Mouse (Mus musculus) stomach, postnatal 0 days (tissue): Measurements from ENCODE around the gene Dscam. TPM values are rescaled to one million over a fixed set of nuclear protein-coding genes. Genes with fewer than 3 reads are reported as not detected.

Source experiments
- ATAC-seq: fragments of 200-750 bp; cut with Nextera tagmentation; 2 replicates; pipeline ENCODE4 v1.8.0; 2017; ENCODE audit not compliant: low FRiP score, low TSS enrichment
- DNase-seq: peaks from one replicate; pipeline ENCODE4 v3.0.0-alpha.2; 2016; ENCODE audit warnings: low spot score
- H3K27ac ChIP-seq: fragments of 300-500 bp; sonication (generic); replicated peaks from 2 replicates; pipeline ENCODE4 v1.5.1; 2014; ENCODE audit warnings: mild to moderate bottlenecking, control low read depth
- H3K27me3 ChIP-seq: fragments of 300-500 bp; sonication (generic); 2 replicates; pipeline ENCODE4 v1.6.1; 2014; ENCODE audit warnings: low read length; ENCODE audit not compliant: control insufficient read depth, insufficient read depth
- H3K36me3 ChIP-seq: fragments of 300-500 bp; sonication (generic); 2 replicates; pipeline ENCODE4 v1.6.1; 2014; ENCODE audit warnings: low read length, mixed read lengths; ENCODE audit not compliant: control insufficient read depth, insufficient read depth
- H3K4me1 ChIP-seq: fragments of 300-500 bp; sonication (generic); replicated peaks from 2 replicates; pipeline ENCODE4 v1.6.1; 2014; ENCODE audit warnings: antibody characterized with exemption; ENCODE audit not compliant: control insufficient read depth, insufficient read depth
- H3K4me2 ChIP-seq: fragments of 300-500 bp; sonication (generic); replicated peaks from 2 replicates; pipeline ENCODE4 v1.6.1; 2014; ENCODE audit warnings: low read depth, mild to moderate bottlenecking, control low read depth, moderate library complexity
- H3K4me3 ChIP-seq: fragments of 300-500 bp; sonication (generic); 2 replicates; pipeline ENCODE4 v1.5.1; 2014; ENCODE audit warnings: low read depth, low read length, control low read depth
- H3K9ac ChIP-seq: fragments of 300-500 bp; sonication (generic); 2 replicates; pipeline ENCODE4 v1.6.1; 2014; ENCODE audit warnings: mild to moderate bottlenecking, low read length, control low read depth, mixed read lengths
- H3K9me3 ChIP-seq: fragments of 300-500 bp; sonication (generic); 2 replicates; pipeline ENCODE4 v1.6.1; 2016; ENCODE audit warnings: low read length; ENCODE audit not compliant: control insufficient read depth
- CTCF ChIP-seq: IDR thresholded peaks from 2 replicates; pipeline ENCODE4 v1.5.1; 2016; ENCODE audit warnings: antibody characterized with exemption, low read depth, mild to moderate bottlenecking, moderate library complexity
- EP300 ChIP-seq: optimal IDR thresholded peaks from 2 replicates; pipeline ENCODE3; 2016; ENCODE audit warnings: antibody characterized with exemption
- WGBS: fragments of 180-500 bp; shearing (Covaris S2); extraction: QIAGEN DNeasy Blood & Tissue Kit; methylation state at CpG from one replicate; pipeline ENCODE4 v1.1.7; 2014; 5-methylcytosine and 5-hydroxymethylcytosine counted together
- polyA plus RNA-seq: library from polyadenylated mRNA; unstranded; fragments of >200 nt; fragmentation: Nextera tagmentation; extraction: Ambion mirVana; gene quantifications from 2 replicates; pipeline ENCODE4 v1.2.1, GENCODE M21; 2015

Dscam gene
- polyA plus RNA-seq, 1 experiment from 2014 or later = 0.13 TPM

GRCm38 (mm10) chr16:96945468-96946302, 224.9 kb downstream of the Dscam start:
- H3K9me3 ChIP-seq = no peaks in the 10 kb centered on the region
- no peak for TF ChIP-seq EP300
- no peak for TF ChIP-seq CTCF
- no peaks in the 10 kb centered on the region for H3K4me1 ChIP-seq
- H3K4me3 ChIP-seq = no peak overlapping the region
- no peaks in the 10 kb centered on the region for H3K27me3 ChIP-seq
- no peak overlapping the region for H3K27ac ChIP-seq
- H3K36me3 ChIP-seq = no peaks in the 10 kb centered on the region
- no peak overlapping the region for H3K9ac ChIP-seq
- DNase-seq (no peak), ATAC-seq (no peak)
- WGBS = 66% methylated on average over 11 of the region's 11 CpGs
- no peak overlapping the region for H3K4me2 ChIP-seq

GRCm38 (mm10) chr16:96943648-96944047, 226.9 kb downstream of the Dscam start:
- Histone ChIP-seq H3K4me2 (no peak overlapping the region), H3K9ac (no peak overlapping the region), H3K9me3 (no peaks in the 10 kb centered on the region), H3K36me3 (no peaks in the 10 kb centered on the region), H3K27me3 (no peaks in the 10 kb centered on the region), H3K4me3 (no peak overlapping the region), H3K27ac (no peak overlapping the region), H3K4me1 (no peaks in the 10 kb centered on the region)
- TF ChIP-seq EP300 = no peak
- TF ChIP-seq CTCF = no peak
- ATAC-seq (no peak), DNase-seq (no peak)
- WGBS = 57% methylated on average over 2 of the region's 2 CpGs

- WGBS = 94% methylated on average over 2 of the region's 2 CpGs
- ATAC-seq = no peak
Observed at GRCm38 (mm10) chr16:96934795-96935194, 235.8 kb downstream of the Dscam start.

GRCm38 (mm10) chr16:96932211-96932610, 238.3 kb downstream of the Dscam start:
- H3K27me3 ChIP-seq = no peaks in the 10 kb centered on the region
- H3K4me1 ChIP-seq = no peaks in the 10 kb centered on the region
- no peaks in the 10 kb centered on the region for H3K36me3 ChIP-seq
- H3K4me3 ChIP-seq = no peak overlapping the region
- WGBS = 87% methylated on average over 6 of the region's 6 CpGs
- H3K4me2 ChIP-seq = no peak overlapping the region
- H3K27ac ChIP-seq = no peak overlapping the region
- ATAC-seq (no peak), DNase-seq (no peak)
- no peaks in the 10 kb centered on the region for H3K9me3 ChIP-seq
- H3K9ac ChIP-seq = no peak overlapping the region
- TF ChIP-seq EP300 = no peak
- no peak for TF ChIP-seq CTCF

More at GRCm38 (mm10) chr16:96934795-96935194, 235.8 kb downstream of the Dscam start:
- no peak for TF ChIP-seq EP300
- no peak for TF ChIP-seq CTCF
- no peaks in the 10 kb centered on the region for H3K27me3 ChIP-seq
- no peak overlapping the region for H3K4me2 ChIP-seq
- no peak for DNase-seq
- H3K4me1 ChIP-seq = no peaks in the 10 kb centered on the region
- H3K4me3 ChIP-seq = no peak overlapping the region
- no peaks in the 10 kb centered on the region for H3K36me3 ChIP-seq
- H3K9ac ChIP-seq = no peak overlapping the region
- no peaks in the 10 kb centered on the region for H3K9me3 ChIP-seq
- no peak overlapping the region for H3K27ac ChIP-seq

GRCm38 (mm10) chr16:96931771-96932170, 238.8 kb downstream of the Dscam start:
- TF ChIP-seq EP300 (no peak), CTCF (no peak; the same call in 1 of the 2 replicates)
- ATAC-seq (no peak), DNase-seq (no peak)
- Histone ChIP-seq H3K4me3 (no peak overlapping the region), H3K27me3 (no peaks in the 10 kb centered on the region), H3K4me1 (no peaks in the 10 kb centered on the region), H3K9me3 (no peaks in the 10 kb centered on the region), H3K4me2 (no peak overlapping the region), H3K36me3 (no peaks in the 10 kb centered on the region), H3K9ac (no peak overlapping the region), H3K27ac (no peak overlapping the region)
- WGBS = 78% methylated on average over 2 of the region's 2 CpGs

- DNase-seq (no peak), ATAC-seq (no peak)
- Histone ChIP-seq H3K4me3 (no peak overlapping the region), H3K27me3 (no peaks in the 10 kb centered on the region), H3K9me3 (no peaks in the 10 kb centered on the region), H3K9ac (no peak overlapping the region), H3K4me2 (no peak overlapping the region), H3K27ac (no peak overlapping the region), H3K36me3 (no peaks in the 10 kb centered on the region), H3K4me1 (no peaks in the 10 kb centered on the region)
- WGBS = 79% methylated on average over 1 of the region's 1 CpGs
- TF ChIP-seq EP300 (no peak), CTCF (no peak)
Observed at GRCm38 (mm10) chr16:96928011-96928410, 242.5 kb downstream of the Dscam start.
